Mouse (Mus musculus): Measurements from ENCODE around the gene Slc35b4. TPM values are rescaled to one million over a fixed set of nuclear protein-coding genes. Genes with fewer than 3 reads are reported as not detected.

Gene Slc35b4
- polyA plus RNA-seq (2012; rRNA removed) (7.8 and 8.4 TPM in 2 replicates), polyA plus RNA-seq (2014; fragmentation: Nextera tagmentation; extraction: Ambion mirVana) (17.0 and 20.6 TPM in 2 replicates)

DNA sequence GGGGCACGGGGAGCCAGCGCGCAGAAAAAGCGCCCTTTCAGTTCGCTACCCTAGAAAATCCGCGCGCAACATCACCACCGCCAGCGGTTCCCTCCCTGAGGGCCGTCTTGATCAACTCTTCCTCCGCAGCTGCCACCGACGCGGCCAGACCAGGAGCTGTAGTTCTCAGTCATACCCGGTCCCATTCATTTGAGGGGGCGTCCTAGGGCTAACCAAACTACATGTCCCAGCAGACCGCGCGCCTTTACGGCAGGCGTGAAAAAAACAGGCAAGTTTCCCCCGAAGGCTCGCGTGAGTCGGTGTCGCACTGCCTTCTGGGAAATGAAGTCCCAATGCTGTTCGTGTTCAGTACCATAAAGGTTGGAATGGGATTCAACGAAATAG lies at the start of gene Slc35b4:
Slc35b4 (minus strand) TSS at position 248 of the 384 bp plus-strand sequence.
- Histone ChIP-seq H3K9ac (replicated peaks) (peak within 1 kb of the TSS; percentile 75), H3K4me3 (ENCODE audit: insufficient read depth in 1 of 2, low read depth in 2 of 2, low read length in 2 of 2) (peak within 1 kb of the TSS; percentile 76), H3K4me1 (replicated peaks; ENCODE audit: control insufficient read depth in 2 of 2, insufficient read depth in 2 of 2, low read length in 1 of 2) (peaks cover 5 to 12% of the 10 kb centered on the region in 2 experiments), H3K27ac (peak within 1 kb of the TSS; percentile 43), H3K9me3 (ENCODE audit: control insufficient read depth, low read length) (no peaks in the 10 kb centered on the region), H3K27me3 (ENCODE audit: control insufficient read depth, insufficient read depth, low read length) (no peaks in the 10 kb centered on the region), H3K4me2 (ENCODE audit: low read depth) (peak within 1 kb of the TSS; percentile 83), H3K36me3 (replicated peaks; ENCODE audit: control insufficient read depth, insufficient read depth, low read depth) (no peaks in the 10 kb centered on the region)
- WGBS (ENCODE audit: insufficient replicate concordance), result under 1% methylated on average over 29 of the region's 29 CpGs
- TF ChIP-seq EP300 (IDR thresholded peaks at IDR 0.05; ENCODE audit: low read depth), result 0 out of 2 replicates have a peak, but pooled peaks have one; percentile 23
- TF ChIP-seq CTCF (IDR thresholded peaks at IDR 0.05; ENCODE audit: low read depth), result no peak
- DNase-seq (ENCODE audit: low read depth in 3 of 3, low spot score in 3 of 3), result peak; percentile 88 to 91 (median 88)
- peak; percentile 97 for ATAC-seq (ENCODE audit: insufficient read depth)

GRCm38 (mm10) chr6:34225004-34225599 lies 48.2 kb upstream of the Slc35b4 start:
- no peak overlapping the region for H3K4me3 ChIP-seq (ENCODE audit: insufficient read depth in 1 of 2, low read depth in 2 of 2, low read length in 2 of 2)
- no peaks in the 10 kb centered on the region; the same call in none of the 2 replicates for H3K9me3 ChIP-seq (ENCODE audit: control insufficient read depth, low read length)
- DNase-seq (ENCODE audit: low read depth in 3 of 3, low spot score in 3 of 3) (no peak), ATAC-seq (ENCODE audit: insufficient read depth) (no peak)
- no peaks in the 10 kb centered on the region for H3K36me3 ChIP-seq (replicated peaks; ENCODE audit: control insufficient read depth, insufficient read depth, low read depth)
- 76% methylated on average over 3 of the region's 3 CpGs for WGBS (ENCODE audit: insufficient replicate concordance)
- no peak overlapping the region for H3K9ac ChIP-seq (replicated peaks)
- no peaks in the 10 kb centered on the region for H3K27me3 ChIP-seq (ENCODE audit: control insufficient read depth, insufficient read depth, low read length)
- TF ChIP-seq EP300 (IDR thresholded peaks at IDR 0.05; ENCODE audit: low read depth) (no peak), CTCF (IDR thresholded peaks at IDR 0.05; ENCODE audit: low read depth) (peak; percentile 65)
- H3K4me1 ChIP-seq (replicated peaks; ENCODE audit: control insufficient read depth in 2 of 2, insufficient read depth in 2 of 2, low read length in 1 of 2), result no peaks in the 10 kb centered on the region
- no peak overlapping the region for H3K27ac ChIP-seq
- no peak overlapping the region for H3K4me2 ChIP-seq (ENCODE audit: low read depth)

- no peak overlapping the region for H3K27ac ChIP-seq
- no peaks in the 10 kb centered on the region for H3K9me3 ChIP-seq (ENCODE audit: control insufficient read depth, low read length)
- H3K4me1 ChIP-seq (replicated peaks; ENCODE audit: control insufficient read depth in 2 of 2, insufficient read depth in 2 of 2, low read length in 1 of 2), result no peaks in the 10 kb centered on the region; a peak in 1 of 4 replicates
- DNase-seq (ENCODE audit: low read depth in 3 of 3, low spot score in 3 of 3) (no peak), ATAC-seq (ENCODE audit: insufficient read depth) (no peak)
- H3K36me3 ChIP-seq (replicated peaks; ENCODE audit: control insufficient read depth, insufficient read depth, low read depth), result no peaks in the 10 kb centered on the region
- WGBS (ENCODE audit: insufficient replicate concordance), result 25% methylated on average over 9 of the region's 9 CpGs
- H3K4me3 ChIP-seq (ENCODE audit: insufficient read depth in 1 of 2, low read depth in 2 of 2, low read length in 2 of 2), result no peak overlapping the region
- H3K9ac ChIP-seq (replicated peaks), result no peak overlapping the region
- no peaks in the 10 kb centered on the region for H3K27me3 ChIP-seq (ENCODE audit: control insufficient read depth, insufficient read depth, low read length)
- H3K4me2 ChIP-seq (ENCODE audit: low read depth), result no peak overlapping the region
- no peak for TF ChIP-seq CTCF (IDR thresholded peaks at IDR 0.05; ENCODE audit: low read depth)
- no peak for TF ChIP-seq EP300 (IDR thresholded peaks at IDR 0.05; ENCODE audit: low read depth)
Observed at GRCm38 (mm10) chr6:34216450-34217319, 39.8 kb upstream of the Slc35b4 start.

DNA sequence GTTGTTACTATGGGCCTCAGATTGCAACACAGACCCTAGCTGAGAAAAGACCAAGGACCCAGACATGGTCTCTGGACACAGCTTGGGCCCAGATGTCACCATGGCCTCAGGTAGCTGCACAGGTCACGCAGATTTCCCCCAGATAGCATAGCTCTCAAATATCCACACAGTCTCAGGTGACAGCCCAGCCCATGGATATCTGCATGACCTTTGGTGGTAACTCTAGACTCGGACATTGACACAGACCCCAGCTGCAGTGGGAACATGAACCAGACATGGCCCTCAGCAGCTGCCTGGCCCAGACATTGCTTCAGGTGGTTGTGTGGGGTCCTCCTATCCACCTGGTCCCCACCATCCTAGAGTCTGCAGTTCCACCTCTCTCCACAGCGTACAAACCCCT lies 28.8 kb upstream of the Slc35b4 start:
- no peaks in the 10 kb centered on the region for H3K36me3 ChIP-seq (replicated peaks; ENCODE audit: control insufficient read depth, insufficient read depth, low read depth)
- no peak for ATAC-seq (ENCODE audit: insufficient read depth)
- H3K27ac ChIP-seq, result no peak overlapping the region

More for the DNA sequence above, 28.8 kb upstream of the Slc35b4 start:
- H3K4me2 ChIP-seq (ENCODE audit: low read depth), result no peak overlapping the region
- DNase-seq (ENCODE audit: low read depth in 3 of 3, low spot score in 3 of 3), result no peak
- H3K9me3 ChIP-seq (ENCODE audit: control insufficient read depth, low read length), result no peaks in the 10 kb centered on the region
- H3K4me3 ChIP-seq (ENCODE audit: insufficient read depth in 1 of 2, low read depth in 2 of 2, low read length in 2 of 2), result no peak overlapping the region
- H3K9ac ChIP-seq (replicated peaks), result no peak overlapping the region
- 60% methylated on average over 3 of the region's 3 CpGs for WGBS (ENCODE audit: insufficient replicate concordance)
- TF ChIP-seq CTCF (IDR thresholded peaks at IDR 0.05; ENCODE audit: low read depth) (no peak), EP300 (IDR thresholded peaks at IDR 0.05; ENCODE audit: low read depth) (no peak)
- H3K27me3 ChIP-seq (ENCODE audit: control insufficient read depth, insufficient read depth, low read length), result no peaks in the 10 kb centered on the region
- H3K4me1 ChIP-seq (replicated peaks; ENCODE audit: control insufficient read depth in 2 of 2, insufficient read depth in 2 of 2, low read length in 1 of 2), result no peaks in the 10 kb centered on the region

Data from liver, embryonic 14.5 days (tissue).